Mouse (Mus musculus) cortical plate, adult 2 months (tissue): Measurements from ENCODE around the gene Selenow.

Experiments used
- CTCF ChIP-seq: fragments of 200-500 bp; IDR thresholded peaks from 2 replicates; pipeline ENCODE4 v1.5.1; 2011; ENCODE audit warnings: mild to moderate bottlenecking, control low read depth, low read length; ENCODE audit not compliant: insufficient read depth; ENCODE audit errors: extremely low read depth
- POLR2A ChIP-seq: fragments of 200-500 bp; IDR thresholded peaks from 2 replicates; pipeline ENCODE4 v1.6.1; 2011; ENCODE audit warnings: mild to moderate bottlenecking, low read length, control low read depth; ENCODE audit not compliant: insufficient read depth; ENCODE audit errors: extremely low read depth

- TF ChIP-seq CTCF (no peak), POLR2A (no peak)
Measured at GRCm38 (mm10) chr7:15906602-15907001, 15.6 kb downstream of the Selenow start.
